Mouse (Mus musculus) activated CD4-positive, CD25-positive, alpha-beta regulatory T cell (primary cell): ENCODE results near the gene Nrbp1. TPM values are rescaled to one million over a fixed set of nuclear protein-coding genes. Genes with fewer than 3 reads are reported as not detected.

ENCODE experiments used
- polyA plus RNA-seq, 2 experiments: library from polyadenylated mRNA; unstranded; fragments of 100-300 nt; shearing (Covaris generic); gene quantifications; one replicate each; pipeline ENCODE4 v1.2.1; 2017

Gene Nrbp1
- polyA plus RNA-seq = 100 to 1,000 TPM; 167 to 175 TPM

DNA sequence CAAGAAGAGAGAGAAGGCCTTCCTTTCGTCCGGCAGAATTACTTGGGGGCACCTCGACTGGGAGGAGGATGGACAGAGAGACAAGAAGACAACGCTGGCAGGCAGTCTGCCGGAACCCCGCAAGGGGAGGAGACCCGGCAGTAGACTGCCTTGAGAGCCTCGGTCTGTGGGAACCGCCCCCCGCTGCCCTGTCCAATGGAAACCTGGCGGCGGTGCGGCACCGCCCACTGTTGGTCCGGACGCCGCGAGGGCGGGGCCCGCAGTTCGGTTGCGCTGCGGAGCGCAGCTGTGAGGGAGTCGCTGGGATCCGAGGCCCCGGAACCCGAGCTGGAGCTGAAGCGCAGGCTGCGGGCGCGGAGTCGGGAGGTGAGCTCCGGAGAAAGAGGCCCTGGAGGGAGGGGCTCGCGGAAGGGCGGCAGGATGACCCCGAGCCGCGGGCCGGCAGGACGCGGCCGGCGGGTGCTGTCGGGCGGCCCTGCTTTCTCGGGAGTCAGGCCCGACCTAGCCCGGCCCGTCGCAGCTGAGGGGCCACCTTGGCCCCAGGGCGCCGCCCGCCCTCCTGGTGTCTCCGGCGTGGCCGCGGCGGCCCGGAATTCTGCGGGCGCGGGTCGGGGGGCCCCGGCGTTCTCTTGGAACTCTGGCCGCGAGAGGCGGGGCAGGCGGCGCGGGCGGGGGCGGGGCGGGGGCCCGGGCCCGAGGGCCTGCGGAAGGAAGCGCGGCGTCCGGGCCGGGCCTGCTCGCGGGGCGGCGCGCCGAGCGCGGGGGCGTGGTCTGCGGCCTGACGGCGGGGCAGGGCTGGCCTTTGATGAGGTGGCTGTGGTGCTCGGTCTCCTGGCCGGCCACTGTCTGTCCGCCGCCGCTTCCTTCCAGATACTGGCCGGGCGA is at the start of gene Nrbp1, which contains the start of gene Gm9970:
Gene Nrbp1, plus strand, starts transcription at position 228 of the 885 bp plus-strand sequence.
Gene Gm9970, minus strand, starts transcription at position 596 of the 885 bp plus-strand sequence.

DNA sequence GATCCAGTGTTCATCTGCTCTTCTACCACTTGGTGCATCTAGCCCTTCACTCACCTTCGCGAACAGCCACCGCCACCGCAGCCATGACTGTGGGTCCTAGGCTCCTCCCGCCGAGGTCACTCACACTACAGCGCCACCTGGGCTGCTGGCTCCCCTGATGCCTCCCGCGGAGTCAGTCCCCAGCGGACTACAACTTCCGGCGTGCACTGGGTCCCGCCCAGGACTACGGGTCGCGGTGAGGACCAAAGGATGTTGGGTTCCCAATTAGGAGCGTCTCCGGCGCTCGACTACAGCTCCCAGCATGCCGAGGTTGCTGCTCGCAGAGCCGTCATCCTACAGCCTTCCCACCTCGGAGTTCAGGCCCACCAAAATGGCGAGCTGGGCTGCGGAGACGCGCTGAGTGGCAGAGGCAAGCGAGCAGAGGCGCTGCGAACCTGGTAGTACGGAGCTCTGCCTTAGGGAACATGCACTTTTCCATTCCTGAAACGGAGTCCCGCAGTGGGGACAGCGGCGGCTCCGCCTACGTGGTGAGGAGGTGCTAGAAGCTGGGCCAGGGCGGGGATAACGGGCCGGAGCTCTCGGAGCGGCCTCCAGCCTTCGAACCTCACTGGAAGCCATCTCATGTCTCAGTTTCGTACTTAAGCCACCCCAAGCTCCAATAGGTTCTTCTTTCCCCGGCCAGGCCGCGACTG is 47.6 kb upstream of the Nrbp1 start, which contains the start of the genes Snx17 and Eif2b4:
Gene Snx17, plus strand, starts transcription at position 289 of the 692 bp plus-strand sequence.
Gene Eif2b4, minus strand, starts transcription at position 492 of the 692 bp plus-strand sequence.

DNA sequence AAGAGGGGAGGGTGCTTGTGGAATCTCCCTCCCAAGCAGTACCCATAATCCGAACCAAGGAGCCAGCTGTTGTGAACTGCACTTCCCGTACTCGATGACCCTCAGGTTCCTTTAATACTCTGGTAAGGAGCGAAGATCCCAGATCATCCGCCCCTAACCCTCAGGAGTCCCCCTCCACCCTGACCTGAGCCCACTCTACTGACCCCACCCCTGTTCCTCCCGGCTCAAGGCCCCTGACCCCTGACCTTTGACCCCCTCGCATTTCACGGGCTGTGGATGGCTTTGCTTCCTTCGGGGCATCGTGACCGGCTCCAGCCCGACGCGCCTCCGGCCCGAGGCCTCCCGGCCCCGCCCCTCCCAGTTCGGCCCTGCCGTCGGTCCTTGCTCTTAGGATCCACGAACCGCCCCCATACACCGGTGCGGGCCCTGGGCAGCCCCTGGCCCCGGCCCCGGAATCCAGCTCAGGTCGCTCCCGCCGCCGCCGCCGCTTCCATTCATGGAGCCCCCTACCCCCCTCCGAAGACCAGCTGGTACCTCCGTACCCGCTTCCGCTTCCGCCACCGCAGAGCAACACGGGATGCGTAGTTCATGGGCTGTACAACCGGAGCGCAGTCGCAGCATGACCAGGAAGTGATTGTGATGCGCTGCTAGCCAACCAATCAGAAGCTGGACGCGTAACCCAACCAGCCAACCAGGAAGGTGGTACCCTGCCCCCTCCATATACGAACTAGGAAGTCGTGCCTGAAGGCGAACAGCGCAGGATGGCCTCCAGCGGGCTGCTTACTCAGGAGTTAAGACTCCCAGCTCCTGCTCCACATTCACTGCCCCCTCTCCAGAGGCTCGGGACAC is 38.7 kb upstream of the Nrbp1 start, which contains the start of gene Zfp513:
Gene Zfp513, minus strand, starts transcription at position 562 of the 849 bp plus-strand sequence.

DNA sequence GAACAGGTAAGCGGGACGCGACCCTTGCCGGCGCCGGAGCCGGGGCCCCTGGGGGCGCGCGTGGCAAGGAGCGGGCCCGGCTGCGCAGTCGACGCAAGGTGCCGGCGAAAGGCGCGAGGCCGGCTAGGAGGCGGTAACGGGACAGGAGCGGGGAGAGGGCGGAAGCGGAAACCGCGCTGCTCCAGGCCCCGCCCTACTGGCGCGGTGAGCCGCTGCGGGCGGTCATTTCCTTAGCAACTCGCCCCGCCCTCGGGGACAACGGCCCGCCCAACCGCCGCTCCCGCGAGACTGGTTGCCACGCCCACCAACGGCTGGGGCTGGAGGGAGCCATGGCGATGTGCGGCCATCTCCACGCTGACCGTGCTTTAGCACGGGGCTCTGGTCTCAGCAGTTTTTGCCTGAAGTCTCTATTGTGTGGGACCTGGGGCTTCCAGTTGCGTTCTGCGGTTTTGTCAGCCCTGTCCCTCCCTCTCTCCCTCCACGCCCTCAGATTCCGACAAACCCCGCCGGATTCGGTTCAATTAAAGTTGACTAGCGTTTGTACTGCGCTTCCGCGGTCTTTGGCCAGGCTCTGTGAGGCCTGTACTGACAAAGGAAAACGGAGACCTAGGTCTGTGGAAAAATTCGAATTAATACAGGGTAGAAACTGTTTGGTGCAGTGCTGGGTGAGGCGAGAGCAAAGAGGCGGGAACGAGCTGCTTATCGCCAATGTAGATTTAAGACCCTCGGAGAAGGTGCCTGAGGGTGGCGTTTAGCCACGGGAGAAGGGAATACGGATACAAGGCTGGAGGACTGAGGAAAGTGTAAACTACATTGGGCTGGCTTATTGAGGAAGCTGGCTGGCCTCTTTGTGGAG is 20.0 kb upstream of the Nrbp1 start, which contains the start of gene Ppm1g:
Gene Ppm1g, minus strand, starts transcription at position 240 of the 856 bp plus-strand sequence.

DNA sequence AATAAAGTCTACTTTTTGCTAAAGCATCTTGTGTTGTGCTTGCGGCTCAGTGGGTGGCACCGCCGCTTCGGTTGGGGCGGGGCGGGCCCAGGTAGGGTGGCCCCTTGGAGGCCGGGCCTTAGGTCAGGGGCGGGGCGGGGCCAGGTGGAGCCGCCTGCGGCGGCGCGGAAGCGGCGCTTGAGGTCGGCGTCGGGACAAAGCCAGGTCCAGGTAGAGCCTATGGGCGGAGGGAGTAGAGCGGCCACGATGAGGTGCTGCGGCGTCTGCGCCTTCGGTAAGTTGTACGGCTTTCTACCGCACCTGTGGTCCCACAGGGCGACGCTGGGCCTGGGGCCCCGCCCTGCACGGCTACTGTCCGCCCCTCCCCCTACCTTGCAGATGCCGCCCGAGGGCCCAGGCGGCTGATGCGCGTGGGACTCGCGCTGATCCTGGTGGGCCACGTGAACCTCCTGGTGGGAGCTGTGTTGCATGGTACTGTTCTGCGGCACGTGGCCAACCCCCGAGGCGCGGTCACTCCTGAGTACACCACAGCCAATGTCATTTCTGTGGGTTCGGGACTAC is 11.0 kb downstream of the Nrbp1 start, which contains the start of gene Krtcap3:
Gene Krtcap3, plus strand, starts transcription at position 151 of the 561 bp plus-strand sequence.

DNA sequence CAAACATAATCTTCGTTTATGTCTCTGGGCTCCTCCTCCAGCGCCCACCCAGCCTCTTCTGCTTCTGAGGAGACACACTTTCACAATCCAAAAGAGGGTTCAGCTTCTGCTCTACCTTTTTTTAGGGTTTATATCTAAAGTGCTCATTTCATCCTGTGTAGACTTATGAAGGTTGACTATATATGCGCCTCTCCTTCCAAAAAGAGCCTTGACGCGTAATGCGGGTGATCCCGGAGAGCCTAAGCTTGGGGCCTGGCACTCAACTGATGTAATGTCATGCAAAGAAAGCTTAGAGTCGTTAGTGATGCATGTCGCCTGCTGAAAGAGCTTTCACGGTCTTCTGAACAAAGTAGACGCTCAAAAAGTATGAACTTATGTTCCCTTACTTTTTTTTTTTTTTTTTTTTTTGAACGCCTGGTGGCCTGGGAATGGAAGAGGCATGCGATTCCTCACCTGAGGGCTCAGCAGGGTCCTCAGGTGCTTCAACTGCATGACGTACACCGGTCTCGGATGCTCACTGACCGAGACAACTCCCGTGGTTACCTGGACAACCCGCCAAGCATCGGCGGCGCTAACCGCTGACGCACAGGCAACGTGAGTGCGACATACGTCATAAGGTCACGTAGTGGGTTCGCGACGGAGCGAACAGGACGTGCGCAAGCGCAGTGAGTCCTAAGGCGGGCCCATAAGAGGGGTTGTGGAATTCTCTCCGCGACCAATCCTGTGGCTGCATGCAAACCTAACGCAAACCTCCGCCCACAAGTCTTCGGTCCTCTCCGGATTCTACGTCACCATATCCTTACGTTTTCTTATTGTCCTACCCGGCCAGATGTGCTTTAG is 50.1 kb downstream of the Nrbp1 start, which contains the start of gene Ift172:
Gene Ift172, minus strand, starts transcription at position 596 of the 840 bp plus-strand sequence.

DNA sequence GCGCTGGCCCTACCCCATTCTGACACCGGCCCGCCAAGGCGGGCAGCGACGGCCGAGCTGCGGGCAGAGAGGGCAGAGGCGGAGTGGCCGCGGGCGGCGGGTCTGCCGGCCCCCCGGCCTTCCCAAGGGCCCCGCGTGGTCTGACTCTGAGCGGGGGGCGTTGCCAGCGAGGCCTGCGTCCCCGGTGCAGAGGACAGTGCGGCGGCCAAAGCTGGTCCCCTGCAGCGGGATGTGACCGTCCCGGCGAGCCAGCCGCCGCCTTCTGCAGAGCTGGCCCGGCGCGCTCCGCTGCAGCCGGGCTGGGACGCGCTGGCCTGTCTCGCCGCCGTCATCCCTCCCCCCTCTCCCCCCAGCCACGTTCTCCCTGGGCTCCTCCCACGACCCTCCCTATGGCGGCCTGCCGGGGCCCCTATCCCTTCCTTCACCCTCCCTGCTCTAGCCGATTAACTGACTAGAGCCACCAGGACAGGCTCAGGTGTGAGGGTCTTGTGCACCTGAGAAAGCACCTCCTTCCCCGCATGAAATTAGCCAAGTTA is 55.0 kb downstream of the Nrbp1 start, which contains the start of gene Fndc4:
Gene Fndc4, minus strand, starts transcription at position 475 of the 536 bp plus-strand sequence.

DNA sequence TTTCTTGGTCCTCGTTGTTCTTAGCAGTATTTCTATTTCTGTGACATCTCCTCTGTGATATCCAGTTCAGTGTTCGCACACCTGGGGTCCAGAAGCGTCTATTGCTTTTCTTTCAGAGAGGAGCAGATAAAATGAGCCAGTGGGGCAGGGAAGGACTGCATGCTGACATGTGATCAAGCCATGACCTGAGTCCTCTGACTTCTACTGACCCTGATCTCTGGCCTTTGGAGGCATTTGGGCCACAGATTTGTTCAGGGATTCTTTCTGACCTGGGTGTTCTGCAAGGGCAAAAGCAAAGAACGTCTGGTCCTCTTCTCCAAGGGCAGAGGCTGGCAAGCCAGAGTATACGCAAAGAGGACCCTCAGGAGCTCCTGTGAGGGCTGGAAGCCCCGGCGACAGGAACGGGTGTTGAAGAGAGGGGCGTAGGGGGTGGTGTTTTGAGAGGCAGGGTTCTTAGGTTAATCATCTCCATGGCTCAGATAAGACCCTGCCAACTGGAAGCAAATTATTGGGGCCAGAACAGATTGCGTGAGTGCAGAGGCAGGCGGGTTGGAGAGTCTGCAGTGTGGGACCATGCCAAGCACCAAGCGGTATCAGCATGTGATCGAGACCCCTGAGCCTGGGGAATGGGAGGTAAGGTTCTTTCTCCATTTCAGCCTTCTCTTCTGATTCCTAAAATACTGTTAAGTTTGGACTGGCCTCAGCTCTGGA is 56.5 kb downstream of the Nrbp1 start, which contains the start of gene Gckr:
Gene Gckr, plus strand, starts transcription at position 397 of the 711 bp plus-strand sequence.

Other genes with a start within 250 kb of the Nrbp1 start
- 100 to 1,000 TPM in 1 of 2 experiments, 10 to 100 TPM in 1; 84.2 to 138 TPM for gene Atraid, start 192.6 kb upstream of the Nrbp1 start, polyA plus RNA-seq
- gene Slc5a6, start 191.9 kb upstream of the Nrbp1 start, polyA plus RNA-seq = 1 to 10 TPM; 4.7 to 6.5 TPM
- 10 to 100 TPM; 11.3 to 17.1 TPM for gene Cad, start 186.1 kb upstream of the Nrbp1 start, polyA plus RNA-seq
- gene Dnajc5g, start 134.6 kb upstream of the Nrbp1 start, polyA plus RNA-seq = under 1 TPM in 1 of 2 experiments, not detected in 1; 0.15 TPM
- gene Slc30a3, start 132.6 kb upstream of the Nrbp1 start, polyA plus RNA-seq = not detected
- not detected for gene Trim54, start 124.2 kb upstream of the Nrbp1 start, polyA plus RNA-seq
- not detected for gene Ucn, start 102.0 kb upstream of the Nrbp1 start, polyA plus RNA-seq
- gene Mpv17, start 86.6 kb upstream of the Nrbp1 start, polyA plus RNA-seq = 10 to 100 TPM; 27.4 to 29.4 TPM
- 1 to 10 TPM in 1 of 2 experiments, under 1 TPM in 1; 0.49 to 1.0 TPM for gene Gm29609, start 61.0 kb upstream of the Nrbp1 start, polyA plus RNA-seq
- gene Gtf3c2, start 60.7 kb upstream of the Nrbp1 start, polyA plus RNA-seq = 10 to 100 TPM; 76.8 to 79.6 TPM
- gene Snx17, start 47.6 kb upstream of the Nrbp1 start, polyA plus RNA-seq = 100 to 1,000 TPM; 114 to 130 TPM
- 10 to 100 TPM; 64.5 to 68.8 TPM for gene Eif2b4, start 47.4 kb upstream of the Nrbp1 start, polyA plus RNA-seq
- 10 to 100 TPM; 20.9 to 23.3 TPM for gene Zfp513, start 38.6 kb upstream of the Nrbp1 start, polyA plus RNA-seq
- 100 to 1,000 TPM; 141 to 145 TPM for gene Ppm1g, start 20.2 kb upstream of the Nrbp1 start, polyA plus RNA-seq
- under 1 TPM; 0.33 to 0.61 TPM for gene Gm9970, start 368 bp downstream of the Nrbp1 start, polyA plus RNA-seq
- gene Krtcap3, start 10.8 kb downstream of the Nrbp1 start, polyA plus RNA-seq = 10 to 100 TPM; 36.3 to 71.9 TPM
- gene Ift172, start 50.3 kb downstream of the Nrbp1 start, polyA plus RNA-seq = 1 to 10 TPM; 3.4 to 5.1 TPM
- gene Fndc4, start 55.2 kb downstream of the Nrbp1 start, polyA plus RNA-seq = under 1 TPM in 1 of 2 experiments, not detected in 1; 0.41 TPM
- gene Gckr, start 56.6 kb downstream of the Nrbp1 start, polyA plus RNA-seq = under 1 TPM in 1 of 2 experiments, not detected in 1; 0.55 TPM
- gene Zfp512, start 211.6 kb downstream of the Nrbp1 start, polyA plus RNA-seq = 10 to 100 TPM; 37.3 to 46.1 TPM
- under 1 TPM in 1 of 2 experiments, not detected in 1; 0.77 TPM for gene 4930548H24Rik, start 244.9 kb downstream of the Nrbp1 start, polyA plus RNA-seq